Mouse (Mus musculus) layer of hippocampus, postnatal 10 days (tissue): ENCODE data around the gene Rundc3b. TPM values are rescaled to one million over a fixed set of nuclear protein-coding genes. Genes with fewer than 3 reads are reported as not detected.

Experiments used
- DNase-seq, 2 experiments: peaks; one replicate each; pipeline ENCODE4 v3.0.0; 2021; ENCODE audit warnings: low spot score in 2 of 2
- long read RNA-seq: library from polyadenylated mRNA; stranded (forward); transcript quantifications from one replicate; pipeline ENCODE4 v2.0.0, GENCODE M21; 2023
- total RNA-seq, 2 experiments: library from RNA; stranded (reverse); gene quantifications; 2 replicates each; pipeline ENCODE4 v1.2.3; 2021

The Rundc3b gene
- 10 to 100 TPM; 39.8 to 43.0 TPM for total RNA-seq
- long read RNA-seq, transcript Rundc3b-201 (10 exons, 3,677 nt): major isoform, 7 of 23 reads
- long read RNA-seq, partial matches to known transcripts: 5 of 23 reads
- long read RNA-seq, other reads (novel, unspliced or antisense): 8 of 23 reads

DNA sequence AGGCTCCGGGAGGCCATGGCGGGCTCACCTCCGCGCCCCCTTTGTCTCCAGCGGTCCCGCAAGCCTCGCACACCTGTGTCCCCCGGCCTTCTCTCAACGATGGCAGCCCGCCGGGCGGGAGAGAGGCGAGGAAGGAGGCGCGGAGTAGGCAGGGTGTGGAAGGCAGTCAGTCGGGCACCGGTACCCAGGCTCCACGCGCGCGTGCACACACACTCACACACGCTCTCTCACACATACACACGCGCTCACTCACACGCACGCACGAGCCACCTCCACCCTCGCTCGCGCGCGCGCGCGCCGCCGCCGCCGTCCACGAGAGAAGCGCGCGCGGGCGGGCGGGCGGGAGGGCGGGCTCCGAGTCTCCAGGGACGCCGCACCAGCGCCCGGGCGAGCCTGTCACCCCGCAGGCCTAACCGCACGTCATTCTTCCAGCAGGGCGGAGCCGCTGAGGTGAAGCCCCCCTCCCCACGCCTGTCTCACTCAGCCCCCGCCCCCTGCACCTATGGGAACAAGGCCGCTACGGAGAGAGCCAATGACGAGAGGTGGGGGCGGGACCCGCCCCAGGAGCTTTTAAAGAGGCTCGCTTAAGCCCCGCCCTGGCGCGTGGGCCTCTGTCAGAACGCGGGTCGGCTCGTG is at the start of gene Rundc3b:
Gene Rundc3b (minus strand): TSS at position 357 of the 636 bp plus-strand sequence.
- peak; percentile 87 to 92 for DNase-seq

DNA sequence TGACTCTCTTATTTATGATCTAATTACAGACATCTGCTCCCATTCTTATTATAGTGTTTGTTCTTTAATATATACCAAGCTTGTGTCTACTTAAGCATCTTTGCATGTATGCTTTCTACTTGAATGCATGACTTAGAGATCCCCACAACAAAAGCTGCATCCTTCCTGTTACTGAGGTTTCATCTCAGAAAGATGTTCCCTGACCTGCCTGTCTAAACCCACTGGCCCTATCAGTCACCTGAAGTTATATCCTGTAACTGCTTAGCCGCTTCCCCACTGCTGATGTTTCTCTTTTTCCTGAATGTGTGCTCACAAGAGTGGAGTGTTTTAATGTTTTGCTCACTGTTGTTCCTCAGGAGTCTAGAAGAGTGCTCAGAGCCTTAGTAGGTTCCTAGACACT is 46.9 kb upstream of the Rundc3b start:
- DNase-seq: no peak

DNA sequence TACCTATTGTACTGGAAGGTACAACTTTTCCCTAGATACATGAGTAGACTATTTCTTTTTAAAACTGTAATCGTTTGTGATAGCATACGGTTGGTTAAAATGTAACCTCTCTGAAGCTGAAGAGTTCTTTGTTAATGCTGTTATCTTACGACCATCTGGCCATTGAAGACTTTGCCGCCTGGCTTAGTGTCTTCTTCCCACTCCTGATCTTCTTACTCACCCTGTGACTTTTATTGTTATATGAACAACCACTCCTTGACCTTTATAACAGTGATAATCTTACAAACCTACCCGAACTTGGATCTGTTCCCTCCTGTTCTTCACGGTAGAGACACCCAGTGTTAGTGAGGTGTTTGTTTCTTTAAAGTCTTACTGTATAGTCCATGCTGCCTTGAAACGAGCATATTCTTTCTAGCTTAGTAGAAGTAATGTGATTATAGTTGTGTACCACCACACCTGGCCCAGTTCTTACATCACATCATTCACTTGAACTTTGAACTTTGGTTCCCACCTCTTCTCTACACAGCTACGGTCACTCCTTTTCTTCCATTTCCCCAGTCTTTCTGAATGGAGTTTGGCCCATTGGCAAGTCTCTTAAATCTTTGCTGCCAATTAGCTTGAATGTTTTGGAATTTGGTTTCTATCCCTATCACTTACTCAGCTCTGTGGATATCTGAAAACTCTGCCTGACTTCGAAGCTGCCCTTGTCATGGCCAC is 45.2 kb upstream of the Rundc3b start:
- DNase-seq: no peak

DNA sequence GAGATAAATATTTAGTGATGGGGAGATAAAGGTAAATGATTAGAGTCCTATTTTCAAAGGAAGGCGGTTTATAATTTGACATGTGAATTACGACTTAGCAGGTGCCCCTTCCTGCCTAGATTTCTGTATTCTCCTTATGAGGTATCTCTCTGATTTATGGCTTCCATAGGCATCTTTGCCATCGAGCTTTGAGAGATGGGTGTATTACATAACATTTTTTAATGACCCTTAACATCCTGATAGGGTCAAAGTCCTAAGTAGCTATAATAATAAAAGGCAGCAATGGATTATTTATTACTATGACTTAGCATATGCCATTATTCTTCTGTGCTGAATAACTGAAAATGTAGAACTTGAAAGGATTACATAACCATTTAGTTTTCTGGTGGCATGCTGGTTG is 41.9 kb upstream of the Rundc3b start:
- no peak for DNase-seq

DNA sequence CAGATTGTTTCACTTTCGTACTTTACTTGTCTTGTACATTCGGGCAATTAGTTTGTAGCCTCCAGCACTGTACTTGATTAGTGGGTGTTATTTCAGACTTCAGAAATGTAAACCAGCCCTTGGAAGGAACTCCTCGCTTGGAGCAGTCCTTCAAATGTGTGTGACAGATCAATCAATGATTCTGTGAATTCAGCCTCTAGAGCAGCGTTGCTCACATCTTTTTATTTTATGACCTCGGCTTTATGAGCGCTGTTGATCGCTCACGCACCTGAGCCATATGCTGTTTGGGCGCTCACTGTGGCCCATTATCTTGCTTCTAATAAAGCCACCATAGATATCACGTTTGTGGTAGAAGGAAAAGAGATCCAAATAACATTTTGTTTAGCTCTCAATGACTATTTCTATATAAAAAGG is 38.0 kb upstream of the Rundc3b start:
- no peak for DNase-seq

DNA sequence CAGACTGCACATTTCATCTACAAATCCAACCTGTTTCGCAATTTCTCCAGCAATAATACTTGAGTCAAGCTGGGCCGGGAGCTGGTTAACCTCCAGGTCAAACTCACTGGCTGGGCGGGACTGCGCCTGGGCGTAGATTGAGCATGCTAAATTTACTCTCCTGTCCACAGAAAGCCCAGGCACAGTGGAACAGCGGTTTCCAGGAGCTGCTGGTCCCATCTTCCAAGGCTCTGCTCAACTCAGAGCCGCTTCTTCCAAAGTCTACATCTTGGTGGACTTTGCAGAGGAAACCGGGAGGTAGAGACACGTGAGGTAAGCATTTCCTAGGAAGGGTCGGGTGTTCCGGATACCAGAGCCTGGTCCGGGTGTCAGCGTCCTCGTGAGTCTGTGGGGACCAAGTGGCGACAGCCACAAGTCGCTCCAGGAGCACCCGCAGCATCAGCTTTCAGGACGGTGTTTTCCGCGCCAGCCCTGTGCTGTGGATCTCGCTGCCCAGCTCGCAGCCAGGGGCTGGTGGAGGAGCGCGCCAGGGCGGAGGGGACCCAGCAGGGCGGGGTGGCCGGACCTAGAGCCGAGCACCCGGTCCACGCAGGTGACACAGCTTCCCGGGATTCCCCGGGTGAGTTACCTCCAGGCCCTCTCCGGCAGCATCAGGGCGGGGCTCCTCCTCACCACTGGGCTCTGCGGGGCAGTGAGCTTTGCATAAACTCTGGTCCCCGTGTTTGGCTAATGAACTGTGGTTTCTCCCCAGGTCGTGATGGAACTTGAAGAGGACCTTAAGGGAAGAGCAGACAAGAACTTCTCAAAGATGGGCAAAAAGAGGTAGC is 37.4 kb upstream of the Rundc3b start, which contains the start of gene Abcb1a:
Gene Abcb1a (plus strand): TSS at position 167 of the 827 bp plus-strand sequence.
- peak; percentile 7 to 17 for DNase-seq

DNA sequence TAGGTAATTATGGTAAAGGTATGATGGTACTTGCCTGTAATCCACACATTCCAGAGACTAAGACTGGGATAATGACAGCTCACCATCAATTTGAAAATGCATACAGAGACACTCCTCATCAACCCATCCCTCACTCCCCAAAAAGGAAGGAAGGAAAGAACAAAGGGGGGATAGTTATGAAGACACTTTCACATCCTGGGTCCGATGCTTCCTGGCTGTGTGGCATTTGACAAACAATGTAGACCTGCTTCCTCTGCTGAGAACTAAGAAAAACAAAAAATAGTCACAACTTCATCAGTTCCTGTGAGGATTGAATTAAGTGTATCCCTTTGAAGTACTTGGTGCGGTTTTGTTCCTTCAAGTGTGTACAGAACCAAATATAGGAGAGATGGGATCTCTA is 29.3 kb upstream of the Rundc3b start:
- no peak for DNase-seq

DNA sequence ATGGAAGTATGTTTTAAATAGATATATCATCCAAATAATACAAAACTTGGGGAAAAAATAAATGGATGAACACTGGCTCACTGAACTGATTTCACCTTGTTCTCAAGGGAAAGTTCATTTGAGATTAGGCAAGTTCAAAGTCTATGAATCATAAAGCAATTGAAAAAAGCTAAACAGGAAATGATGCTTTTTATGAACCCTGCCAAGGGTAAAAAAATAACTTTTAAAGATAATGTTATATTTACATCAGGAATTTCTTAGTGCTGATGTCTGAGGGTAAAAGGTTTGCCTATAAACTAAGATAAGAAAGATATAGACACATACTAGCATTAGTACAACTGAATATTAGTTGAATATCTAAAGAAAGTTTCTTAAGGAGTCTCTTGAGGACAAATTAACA is 26.0 kb upstream of the Rundc3b start:
- DNase-seq: no peak

DNA sequence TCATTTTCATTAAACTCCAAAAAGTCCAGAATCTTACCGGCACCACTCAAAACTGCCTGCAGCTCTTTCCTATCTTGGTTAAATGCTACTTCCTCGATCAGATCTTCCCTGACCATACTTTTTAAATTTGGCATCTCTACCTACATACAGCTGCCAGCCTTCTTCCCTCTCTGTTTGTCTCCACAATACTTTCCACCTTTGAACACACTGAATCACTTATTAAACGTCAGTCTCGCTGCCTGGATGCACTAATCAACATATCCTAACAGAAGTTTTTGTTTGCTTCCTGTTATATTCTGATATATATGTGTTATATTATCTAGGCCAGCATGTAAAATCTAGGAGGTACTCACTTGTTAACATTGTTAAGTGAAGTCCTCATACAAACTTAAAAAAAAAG is 25.5 kb upstream of the Rundc3b start:
- DNase-seq: no peak

DNA sequence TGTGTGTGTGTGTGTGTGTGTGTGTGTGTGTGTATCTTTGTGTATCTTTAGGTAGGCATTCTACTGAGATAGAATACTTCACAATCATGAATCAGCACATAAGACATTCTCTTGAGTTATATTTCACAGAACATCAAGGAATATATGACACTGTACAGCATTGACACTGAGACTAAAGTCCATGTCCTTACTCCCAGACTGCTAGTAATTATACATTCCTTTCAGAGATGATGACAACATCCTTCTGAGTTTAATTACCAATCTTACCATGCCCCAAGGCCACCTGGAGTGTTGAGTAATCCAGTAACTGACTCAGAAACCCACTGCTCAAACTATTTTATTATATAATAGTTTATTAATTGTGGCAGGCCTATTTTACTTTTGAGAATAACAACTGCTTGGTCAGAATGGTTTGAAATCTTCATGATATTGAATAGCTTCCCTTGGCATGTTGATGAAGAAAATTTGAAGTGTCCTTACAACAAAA is 11.8 kb upstream of the Rundc3b start:
- DNase-seq: no peak

DNA sequence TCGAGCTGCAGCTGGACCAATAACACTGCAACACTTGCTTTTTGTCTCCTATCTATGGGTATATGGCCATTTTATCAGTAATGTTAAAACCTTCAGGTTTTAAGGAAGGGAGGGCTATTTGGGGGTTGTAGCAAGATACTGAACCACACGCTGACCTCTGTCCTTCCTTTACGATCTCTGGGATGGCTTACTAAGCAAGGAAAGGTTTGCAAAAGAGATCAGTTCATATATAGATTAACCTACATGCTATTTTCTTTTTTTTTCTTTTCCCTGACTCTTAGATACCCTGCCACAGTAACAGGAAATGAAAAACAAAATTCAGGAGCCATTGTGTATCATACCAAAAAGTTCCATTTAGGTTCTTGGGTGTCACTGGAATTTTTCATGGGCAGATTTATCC is 10.1 kb upstream of the Rundc3b start:
- DNase-seq: no peak

DNA sequence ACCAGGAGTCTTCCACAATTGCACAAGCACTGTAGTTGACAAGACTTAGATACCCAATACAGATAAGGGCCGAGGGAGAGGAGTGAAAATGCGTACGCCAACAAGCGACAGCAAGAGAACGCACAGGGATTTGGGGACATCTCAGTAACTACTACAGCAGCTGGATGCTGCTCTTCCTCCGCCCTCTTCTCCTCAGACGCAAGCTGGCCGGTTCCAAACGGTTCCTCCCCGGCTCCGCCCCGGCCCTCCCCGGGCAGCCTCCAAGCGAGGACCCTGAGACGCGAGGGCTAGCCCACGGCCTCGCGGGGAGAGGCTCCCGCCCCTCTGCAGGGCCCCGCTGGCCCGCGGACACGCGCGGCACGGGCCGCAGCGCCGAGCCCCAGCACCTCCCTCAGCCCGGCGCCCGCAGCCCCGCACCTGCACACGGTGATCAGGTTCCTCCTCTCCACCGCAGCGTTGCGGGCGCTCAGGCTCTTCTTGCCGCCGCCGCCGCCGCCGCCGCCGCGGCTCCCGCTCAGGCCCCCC is 619 bp downstream of the Rundc3b start:
- DNase-seq: peak; percentile 59 to 66

DNA sequence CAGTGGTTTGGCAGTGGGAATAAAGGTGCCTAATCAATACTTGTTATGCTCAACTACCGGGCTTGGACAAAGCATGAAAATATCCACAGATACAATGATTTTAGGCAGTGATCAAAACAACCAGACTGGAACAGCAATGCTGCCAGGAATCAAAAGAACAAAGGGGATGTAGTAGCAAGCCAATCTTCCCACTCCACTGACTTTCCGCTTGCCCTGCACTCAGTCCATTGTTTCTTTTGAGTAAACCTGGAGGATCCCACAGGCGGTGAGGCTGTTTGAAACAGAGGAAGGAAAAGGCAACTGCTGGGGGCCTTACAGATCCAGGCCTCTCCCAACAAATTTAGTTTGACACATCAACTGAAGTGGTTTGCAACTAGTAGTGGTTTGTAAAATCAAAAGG is 51.6 kb downstream of the Rundc3b start:
- no peak for DNase-seq

DNA sequence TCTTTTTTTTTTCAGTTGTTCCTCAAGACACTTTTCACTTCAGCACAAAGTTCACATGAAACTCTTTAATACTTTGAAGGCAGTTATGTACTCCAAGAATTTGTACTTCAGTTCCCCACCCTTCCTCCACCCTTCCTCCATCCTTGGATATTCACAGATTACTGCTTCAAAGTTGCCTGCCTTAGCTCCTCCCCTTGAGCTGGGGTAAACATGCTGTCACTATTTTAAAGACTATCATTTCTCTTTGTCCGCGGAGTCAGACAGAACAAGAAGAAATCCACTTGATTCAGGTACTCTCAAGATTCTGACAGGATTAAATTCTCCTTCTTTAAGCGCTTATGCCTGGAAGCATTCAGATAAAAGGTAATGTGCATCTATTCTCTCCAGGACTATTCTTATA is 55.9 kb downstream of the Rundc3b start:
- no peak for DNase-seq

DNA sequence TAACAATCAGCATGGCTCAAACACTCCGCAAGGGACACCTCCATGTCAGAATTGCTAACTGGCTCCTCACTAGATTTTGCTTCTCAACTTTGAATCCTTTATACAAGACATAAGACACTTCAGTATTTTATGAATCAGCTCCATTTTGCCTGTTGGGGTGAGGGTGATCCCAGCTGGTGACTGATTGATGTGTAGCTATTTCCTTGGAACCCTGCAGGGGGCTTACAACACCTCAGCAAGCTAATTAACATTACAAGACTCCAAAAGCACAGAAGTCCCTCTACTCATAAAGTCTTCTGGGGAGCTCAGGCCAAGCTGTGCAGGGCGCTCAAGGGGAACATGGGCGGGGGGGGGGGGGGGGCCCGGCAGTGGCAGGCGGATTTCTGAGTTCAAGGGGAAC is 78.2 kb downstream of the Rundc3b start:
- DNase-seq: no peak

DNA sequence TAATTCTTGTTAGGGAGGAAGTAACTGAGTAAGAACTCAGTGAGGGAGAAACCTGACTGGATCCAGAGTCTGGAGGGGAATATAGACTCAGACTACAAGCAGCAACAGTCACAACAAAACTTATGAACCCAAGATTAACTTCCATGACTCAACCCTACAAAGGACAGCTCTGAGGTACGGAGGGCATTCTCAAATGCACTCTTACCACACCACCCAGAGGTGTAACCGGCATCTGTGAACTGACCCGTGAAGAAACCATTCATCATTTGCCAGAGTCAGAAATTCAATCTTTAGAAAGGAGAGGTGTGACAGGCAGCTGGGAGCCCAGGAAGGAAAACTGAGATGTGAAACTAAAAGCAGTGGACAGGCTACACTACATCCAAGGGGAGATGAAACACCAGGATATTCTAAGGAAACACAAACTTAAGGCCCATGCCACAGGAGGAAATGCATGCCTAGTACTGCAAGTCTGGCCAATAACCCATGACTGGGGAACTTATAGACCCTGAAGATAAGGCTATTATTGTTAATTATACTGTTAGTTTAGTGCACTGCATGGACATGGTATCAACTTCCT is 80.0 kb downstream of the Rundc3b start:
- no peak for DNase-seq

DNA sequence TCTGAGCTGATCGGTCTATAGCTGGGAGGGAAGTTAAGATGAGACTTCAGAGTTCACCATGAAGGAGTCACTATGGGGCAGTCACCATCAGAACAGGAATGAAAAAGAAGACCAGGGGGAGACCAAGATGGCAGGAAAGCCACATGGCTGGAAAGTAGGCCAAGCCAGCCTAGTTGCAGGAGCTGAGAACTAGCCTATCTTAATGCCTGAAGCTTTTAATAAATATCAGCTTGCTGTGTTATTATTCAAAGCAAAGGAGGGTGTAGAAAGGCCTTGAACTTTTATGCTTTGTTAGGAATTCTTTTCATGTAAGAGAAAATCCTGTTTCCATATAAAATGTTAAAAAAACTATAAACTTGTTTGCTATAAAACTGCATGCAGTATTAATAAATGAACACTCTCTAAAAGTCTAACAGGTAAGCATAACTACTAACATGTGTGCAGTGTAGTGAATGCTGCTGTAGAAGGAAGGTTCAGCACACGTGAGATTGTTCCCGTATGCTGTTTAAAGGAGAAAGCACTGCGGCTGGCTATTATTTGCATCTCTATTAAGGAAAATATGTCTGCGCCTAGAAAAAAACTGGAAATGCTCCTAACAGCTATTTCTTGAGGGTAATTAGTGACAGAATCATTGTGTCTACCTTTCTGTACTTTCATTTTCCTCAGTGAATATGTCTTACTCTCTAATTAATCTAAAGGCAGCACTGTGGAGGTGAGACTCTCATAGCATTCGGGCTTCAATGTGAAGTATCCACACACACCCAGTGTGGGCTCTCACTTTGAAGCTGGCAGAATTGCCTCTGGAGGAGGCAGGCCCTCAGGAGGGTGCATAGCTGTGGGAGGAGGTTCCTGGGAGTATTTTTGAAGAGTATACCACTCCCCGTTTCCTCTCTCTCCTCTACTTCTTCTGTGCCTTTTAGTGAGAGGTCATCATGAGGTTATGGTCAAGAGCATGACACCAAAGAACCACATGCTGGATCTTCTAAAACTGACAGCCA is 81.3 kb downstream of the Rundc3b start:
- no peak for DNase-seq

DNA sequence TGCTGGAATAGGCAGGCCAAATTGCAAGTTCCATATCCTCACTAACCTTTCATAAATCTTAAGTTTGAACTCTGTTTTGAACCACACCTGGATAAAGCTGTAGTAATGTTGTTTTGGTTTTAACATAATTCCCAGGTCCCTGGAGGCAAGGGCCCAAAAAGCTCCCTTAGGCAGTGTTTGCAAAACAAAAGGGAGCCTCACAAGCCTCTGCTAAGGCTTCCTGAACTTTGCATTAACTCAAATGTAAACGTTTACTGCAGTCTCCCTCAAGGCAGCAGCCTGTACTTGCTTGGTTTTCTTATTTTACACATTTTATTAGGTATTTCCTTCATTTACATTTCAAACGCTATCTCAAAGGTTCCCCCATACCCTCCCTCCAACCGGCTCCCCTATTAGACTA is 103.7 kb downstream of the Rundc3b start:
- no peak for DNase-seq

DNA sequence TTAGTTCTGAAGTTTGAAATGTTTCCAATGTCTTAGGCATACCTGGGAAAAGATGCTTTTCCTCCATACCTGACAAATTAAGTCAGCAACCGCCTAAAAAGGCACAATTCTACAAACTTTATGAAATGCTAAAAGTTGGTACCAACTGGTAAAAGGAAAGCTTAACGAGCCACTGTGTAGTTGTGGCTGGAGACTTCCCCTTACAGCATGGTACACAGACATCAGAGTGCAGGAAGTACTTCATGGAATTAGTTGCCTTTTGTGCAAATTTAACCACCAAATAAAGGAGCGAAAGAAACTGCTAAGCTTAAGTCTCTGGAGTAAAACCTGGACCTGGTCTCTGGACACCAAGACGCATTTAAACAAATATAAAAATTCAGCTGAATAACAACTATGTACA is 131.0 kb downstream of the Rundc3b start:
- DNase-seq: no peak
